Mouse (Mus musculus) thymus, postnatal 10 days (tissue): ENCODE measurements around the gene Evpl.
"Not testable (repeated sequence)": the region's sequence is repeated elsewhere in the genome, so short reads cannot be mapped to it uniquely, and the experiment has no call there.

Source experiments
- DNase-seq, 2 experiments: peaks; one replicate each; pipeline ENCODE4 v3.0.0; 2021; ENCODE audit warnings: low spot score in 2 of 2

The Evpl gene

DNA sequence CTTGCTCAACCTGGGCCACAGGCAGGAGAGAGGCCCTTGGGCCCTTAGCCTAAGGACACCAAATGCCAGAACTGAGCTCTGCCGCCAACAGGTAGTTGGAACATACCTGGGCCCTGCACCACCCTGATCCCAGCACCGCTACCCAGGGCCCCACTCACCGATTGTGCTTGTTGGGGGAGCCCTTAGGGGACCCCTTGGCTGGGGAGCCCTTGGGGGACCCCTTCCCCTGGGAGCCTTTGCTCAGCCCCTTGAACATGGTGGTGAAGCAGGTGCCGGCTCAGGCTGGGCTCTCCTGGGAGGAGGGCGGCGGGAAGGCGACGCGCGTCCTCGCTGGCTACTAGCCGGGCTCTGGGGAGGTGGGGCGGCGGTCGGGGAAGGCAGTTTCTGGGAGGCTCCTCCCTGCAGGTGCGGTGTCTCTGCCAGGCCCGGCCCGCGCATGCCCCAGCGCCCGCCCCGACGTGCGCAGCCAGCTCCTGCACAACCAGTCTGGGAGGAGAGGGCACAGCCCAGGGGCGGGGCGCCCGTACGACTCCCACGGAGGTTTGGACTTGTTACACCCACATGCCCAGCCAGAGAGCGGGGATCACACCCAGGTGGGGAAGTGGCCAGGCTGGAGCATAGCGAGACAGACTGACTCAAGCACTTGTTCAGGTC lies at the start of gene Evpl:
Gene Evpl, minus strand, starts transcription at position 336 of the 654 bp plus-strand sequence.
- peak; percentile 68 to 71 for DNase-seq

DNA sequence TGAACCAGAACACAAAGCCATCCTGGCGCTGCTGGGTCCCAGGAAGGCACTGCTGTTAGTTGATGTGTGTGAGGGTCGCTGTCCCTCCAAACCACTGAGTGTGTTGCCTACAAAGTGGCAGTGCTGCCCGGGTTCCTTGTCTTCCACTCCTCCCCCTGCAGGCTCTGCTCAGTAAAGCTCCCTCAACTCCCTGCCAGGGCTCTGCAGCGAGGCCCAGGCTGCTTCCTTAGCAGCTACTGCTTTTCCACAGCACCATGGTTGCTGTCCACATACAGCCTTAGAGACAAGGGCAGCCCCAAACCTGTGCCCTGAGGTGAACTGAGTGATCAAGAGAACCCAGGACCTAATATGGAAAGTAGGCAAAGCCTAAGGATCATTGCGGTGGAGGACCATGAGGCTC lies 49.5 kb upstream of the Evpl start:
- no peak for DNase-seq

DNA sequence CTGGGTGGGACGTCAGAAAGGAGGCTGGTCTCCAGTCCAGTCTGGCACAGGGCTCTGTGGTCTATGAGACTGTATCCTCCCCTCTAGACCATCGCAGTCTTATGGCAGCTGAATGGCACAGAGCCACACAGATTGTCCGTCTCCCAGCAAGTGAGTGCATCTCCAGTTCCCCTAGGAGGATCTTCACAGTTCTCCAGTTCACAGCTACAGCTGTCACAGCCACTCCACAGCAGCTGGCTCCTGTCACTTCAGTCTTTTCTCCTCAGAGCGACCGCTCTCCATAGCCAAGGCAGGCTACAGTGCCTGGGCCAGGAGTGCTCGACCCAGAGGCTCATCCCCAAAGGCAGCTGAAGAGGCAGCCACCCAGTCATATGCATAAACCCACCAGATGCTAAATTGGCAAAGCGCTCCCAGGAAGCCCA lies 47.9 kb upstream of the Evpl start:
- DNase-seq: no peak

DNA sequence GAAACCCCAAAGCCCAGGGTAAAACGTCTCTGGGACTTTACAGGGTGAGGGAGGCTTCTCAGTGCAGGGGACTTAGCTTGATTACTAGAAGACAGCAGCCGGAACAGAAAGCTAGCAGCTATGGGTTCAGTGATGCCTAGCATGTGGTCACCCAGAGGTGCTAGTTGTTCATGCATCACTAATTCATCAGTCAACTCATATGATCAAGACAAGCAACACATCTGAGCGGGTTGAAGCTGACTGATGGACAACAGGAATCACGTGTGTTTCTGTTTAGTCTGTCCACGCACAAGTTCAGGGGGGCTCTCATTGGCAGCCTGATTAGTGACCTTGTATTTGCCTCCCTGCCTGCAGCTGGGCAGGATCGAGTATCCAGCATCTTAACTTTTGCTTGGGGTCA lies 46.1 kb upstream of the Evpl start:
- DNase-seq: no peak

DNA sequence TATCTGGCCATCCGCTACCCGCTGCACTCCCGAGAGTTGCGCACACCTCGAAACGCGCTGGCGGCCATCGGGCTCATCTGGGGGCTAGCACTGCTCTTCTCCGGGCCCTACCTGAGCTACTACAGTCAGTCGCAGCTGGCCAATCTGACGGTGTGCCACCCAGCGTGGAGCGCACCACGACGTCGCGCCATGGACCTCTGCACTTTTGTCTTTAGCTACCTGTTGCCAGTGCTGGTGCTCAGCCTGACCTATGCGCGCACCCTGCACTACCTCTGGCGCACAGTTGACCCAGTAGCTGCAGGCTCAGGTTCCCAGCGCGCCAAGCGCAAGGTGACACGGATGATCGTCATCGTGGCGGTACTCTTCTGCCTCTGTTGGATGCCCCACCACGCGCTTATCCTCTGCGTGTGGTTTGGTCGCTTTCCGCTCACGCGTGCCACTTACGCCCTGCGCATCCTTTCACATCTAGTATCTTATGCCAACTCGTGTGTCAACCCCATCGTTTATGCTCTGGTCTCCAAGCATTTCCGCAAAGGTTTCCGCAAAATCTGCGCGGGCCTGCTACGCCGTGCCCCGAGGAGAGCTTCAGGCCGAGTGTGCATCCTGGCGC lies 45.1 kb upstream of the Evpl start:
- DNase-seq: no peak

DNA sequence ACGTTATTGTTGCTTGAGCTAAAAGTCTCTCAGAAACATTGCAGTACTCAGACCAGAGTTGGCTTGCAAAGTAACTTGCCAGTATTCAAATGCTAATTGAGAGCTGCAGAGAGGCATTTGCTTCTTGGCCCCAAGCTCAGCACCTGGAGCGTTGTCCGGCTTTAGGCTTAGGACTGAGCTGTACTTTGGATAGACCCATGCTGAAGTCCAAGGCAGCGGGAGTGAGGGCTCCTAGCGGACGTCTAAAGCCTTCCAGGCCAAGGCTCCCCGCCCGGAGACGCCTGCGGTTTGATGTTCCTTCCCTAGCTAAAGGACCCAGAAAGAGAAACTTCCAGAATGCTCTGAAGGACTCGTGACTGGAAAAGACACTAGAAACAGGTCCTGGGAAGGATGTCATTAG lies 44.2 kb upstream of the Evpl start:
- no peak for DNase-seq

DNA sequence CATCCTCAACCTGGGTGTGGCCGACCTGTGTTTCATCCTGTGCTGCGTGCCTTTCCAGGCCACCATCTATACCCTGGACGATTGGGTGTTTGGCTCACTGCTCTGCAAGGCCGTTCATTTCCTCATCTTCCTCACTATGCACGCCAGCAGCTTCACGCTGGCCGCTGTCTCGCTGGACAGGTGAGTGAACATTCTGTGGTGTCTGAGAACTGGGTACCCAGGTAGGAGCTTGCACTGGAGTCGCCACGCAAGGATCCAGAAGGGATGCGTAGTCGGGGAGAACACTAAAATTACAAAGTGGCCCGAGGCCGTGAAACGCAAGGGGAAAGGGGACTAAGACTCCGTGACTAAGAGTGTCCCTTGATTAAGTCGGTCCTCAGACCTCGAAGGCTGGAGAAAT lies 43.8 kb upstream of the Evpl start:
- no peak for DNase-seq

DNA sequence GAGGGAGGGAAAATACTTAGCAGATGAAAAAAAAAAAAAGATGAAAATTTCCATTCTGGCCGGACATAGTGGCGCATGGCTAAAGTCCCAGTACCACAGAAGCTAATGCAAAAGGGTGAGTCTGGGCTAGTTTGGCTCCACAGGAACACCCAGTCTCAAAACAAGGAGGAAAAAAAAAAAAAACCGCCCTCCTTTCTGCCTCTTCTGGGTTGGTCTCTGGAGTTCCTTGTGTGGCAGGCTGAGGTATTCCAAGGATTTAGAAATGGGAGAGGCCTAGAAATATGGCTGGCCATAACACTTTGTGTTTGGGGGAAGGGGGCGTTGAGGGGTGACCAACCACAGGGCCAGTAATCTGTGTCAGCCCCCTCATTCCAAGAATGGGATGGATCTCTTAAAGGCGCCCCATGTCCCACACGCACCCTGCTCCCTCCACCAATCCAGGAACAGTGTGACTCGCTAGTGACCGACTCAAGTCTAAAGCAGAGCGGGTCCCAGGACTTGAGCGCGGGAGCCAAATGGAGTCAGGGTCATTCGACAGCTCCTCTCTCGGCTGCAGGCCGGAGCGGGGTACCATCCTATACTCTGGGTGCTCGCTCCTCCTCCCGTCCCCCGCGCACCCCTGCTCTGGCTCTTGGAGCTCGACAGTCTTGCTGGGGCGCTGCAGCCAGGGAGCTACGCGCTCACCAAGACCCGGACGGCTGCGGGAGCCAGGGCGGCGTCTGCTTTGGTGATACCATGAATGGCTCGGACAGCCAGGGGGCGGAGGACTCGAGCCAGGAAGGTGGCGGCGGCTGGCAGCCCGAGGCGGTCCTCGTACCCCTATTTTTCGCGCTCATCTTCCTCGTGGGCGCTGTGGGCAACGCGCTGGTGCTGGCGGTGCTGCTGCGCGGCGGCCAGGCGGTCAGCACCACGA lies 43.1 kb upstream of the Evpl start, which contains the start of gene Galr2:
Gene Galr2, plus strand, starts transcription at position 189 of the 913 bp plus-strand sequence.
- DNase-seq: no peak

DNA sequence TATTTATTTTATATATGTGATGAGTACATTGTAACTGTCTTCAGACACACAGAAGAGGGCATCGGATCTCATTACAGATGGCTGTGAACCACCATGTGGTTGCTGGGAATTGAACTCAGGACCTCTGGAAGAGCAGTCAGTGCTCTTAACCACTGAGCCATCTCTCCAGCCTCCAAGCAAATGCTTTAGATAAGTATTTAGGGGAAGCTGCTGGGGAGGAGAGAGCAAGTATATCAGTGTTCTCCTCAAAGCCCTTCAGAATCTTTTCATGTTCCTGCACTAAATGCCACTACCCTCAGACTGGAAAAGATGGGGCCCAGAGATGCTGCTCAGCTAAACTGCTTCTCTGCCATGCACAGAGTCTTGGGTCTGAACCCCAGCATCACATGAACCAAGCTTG lies 39.3 kb upstream of the Evpl start:
- not testable (repeated sequence) for DNase-seq

DNA sequence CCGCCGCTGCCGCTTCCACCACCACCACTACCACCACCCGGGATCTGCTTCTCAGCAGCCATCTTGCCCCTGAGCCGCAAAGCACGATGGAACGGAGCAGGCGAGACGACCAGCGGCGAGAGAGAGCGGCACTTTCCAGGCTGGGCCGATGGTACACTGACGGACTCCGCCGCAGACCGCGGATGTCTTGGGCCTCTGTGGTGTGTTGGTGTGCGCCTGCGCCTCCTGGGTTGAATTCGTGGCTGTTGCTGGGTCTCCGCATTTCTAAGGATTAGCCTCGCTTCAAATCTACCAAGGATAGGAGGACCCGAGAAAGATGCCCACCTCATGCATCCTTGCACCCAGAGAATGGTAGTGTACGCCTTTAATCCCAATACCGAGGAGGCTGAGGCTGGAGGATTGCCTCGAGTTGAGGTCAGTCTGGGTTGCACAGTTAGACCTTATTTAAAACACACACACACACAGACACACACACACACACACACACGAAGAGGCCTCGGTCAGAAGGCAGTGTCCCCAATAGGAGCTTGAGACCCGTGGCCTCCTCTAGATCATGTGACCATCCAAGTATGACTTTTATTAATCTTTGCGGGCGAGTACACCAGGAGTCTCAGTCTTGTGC lies 36.3 kb upstream of the Evpl start, which contains the start of gene Srp68:
Gene Srp68, minus strand, starts transcription at position 173 of the 622 bp plus-strand sequence.
- DNase-seq: peak; percentile 81 to 87

DNA sequence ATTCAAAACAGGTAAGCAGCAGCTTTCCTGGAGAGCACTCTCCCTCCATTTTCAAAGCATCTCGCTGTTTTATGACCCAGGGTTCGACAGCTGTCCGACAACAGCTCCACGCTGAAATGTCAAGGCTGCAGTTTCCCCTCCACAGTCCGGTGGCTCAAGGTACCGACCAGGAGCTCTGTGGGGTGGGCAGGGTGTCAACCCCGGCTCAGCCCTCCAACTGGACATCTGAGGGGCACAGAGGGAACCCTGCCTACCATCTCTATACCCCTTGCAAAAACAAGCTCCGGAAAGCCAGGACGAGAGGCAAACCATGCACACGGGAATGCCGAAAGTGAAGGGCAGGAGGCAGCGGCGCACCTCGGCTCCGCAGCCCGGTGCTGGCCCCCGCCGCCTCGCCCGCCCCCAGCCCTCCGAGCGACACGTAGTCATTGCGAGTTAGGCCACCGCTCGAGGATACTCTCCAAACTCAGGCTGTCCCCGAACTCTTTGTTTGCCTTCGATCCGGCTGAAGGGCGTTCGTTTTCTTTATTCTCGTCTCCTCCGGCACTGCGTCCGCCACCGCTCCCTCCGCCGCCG lies 35.7 kb upstream of the Evpl start:
- DNase-seq: no peak

DNA sequence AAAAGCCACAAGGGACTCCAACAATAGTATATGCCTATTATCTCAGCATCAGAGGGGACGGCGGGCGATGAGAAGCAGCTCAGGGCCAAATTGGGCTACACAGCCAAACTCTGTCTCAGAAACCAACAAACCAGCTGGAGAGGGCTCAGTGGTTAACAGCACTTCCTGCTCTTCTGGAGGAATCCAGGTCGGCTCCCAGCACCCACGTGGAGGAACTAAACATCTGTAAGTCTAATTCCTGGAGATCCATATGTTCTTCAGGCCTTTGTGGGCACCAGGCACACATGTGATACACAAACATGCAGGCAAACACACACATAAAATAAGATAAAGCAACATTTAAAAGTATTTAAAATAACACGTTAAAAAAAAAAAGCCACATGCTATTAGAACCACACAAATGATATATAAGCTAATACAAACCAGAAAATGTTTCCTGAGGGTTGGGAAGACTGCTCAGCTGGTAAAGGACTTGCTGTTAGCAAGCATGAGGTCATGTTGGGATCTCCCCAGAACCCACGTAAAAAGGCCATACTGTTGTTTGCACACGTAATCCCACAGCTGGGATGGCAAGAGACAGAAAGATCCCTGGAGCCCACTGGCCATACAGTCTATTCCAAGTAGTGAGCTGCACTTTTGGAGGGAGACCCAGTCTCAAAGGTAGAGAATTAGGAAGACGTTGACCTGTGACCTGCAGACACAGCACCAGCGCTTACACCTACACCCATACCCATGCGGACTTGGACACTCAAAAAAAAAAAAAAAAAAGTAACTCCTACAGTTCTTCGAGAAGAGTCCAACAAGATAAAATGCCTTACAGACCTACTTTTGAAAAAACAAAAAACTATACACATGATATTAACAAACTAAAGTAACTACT lies 35.0 kb upstream of the Evpl start:
- DNase-seq: no peak

DNA sequence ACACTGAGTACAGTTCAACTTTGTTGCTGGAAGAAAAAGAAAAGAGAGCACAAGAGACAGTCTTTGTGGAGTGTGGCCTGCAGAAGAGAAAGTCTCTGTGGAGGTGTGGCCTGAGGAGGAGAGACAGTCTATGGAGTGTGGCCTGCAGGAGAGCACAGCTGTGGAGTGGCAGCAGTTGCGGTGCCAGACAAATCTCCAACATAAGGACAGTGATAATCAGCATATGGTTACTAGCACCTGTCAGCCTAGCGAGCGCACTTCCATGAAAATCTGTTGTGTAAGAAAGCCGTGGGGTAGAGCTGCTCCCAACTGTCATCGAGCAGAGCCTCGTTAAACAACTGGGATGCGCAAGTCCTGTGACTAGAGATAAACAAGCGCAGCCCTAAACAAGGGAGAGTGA lies 31.7 kb upstream of the Evpl start:
- DNase-seq: no peak

DNA sequence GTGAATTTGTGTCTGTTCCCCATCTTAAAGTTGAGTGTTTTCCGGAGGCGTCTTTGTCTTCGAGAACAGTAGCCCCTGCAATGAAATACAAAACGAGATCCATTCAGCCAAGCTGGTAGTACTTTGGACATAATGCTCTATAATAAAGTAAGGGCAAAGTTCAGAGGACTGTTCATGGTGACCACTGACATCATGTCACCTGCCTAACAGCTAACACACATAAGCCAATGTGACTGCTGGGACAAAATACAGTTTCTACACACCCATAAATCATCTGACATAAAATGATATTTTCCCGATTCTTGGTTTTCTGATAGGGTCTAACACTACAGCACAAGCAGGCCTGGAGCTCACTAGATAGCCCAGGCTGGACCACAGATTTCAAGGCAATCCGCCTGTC lies 30.4 kb upstream of the Evpl start:
- no peak for DNase-seq

DNA sequence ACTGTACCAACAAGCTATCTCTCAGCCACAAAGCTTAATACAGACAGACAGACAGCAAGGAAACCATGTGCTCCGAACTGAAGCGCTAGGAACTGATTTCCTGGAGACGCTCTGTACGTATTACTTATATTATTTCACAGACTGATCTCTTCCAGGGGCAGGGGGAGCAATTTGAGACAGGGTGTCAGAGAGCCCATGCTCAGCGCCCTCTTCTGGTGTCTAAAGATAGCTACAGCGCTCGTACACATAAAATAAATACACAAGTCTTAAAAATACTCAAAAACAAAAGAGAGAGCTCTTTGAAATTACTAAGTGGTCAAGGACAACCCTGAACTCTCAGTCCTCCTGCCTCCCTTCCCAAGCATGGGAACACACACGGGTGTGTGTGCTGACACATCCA lies 29.8 kb upstream of the Evpl start:
- no peak for DNase-seq

DNA sequence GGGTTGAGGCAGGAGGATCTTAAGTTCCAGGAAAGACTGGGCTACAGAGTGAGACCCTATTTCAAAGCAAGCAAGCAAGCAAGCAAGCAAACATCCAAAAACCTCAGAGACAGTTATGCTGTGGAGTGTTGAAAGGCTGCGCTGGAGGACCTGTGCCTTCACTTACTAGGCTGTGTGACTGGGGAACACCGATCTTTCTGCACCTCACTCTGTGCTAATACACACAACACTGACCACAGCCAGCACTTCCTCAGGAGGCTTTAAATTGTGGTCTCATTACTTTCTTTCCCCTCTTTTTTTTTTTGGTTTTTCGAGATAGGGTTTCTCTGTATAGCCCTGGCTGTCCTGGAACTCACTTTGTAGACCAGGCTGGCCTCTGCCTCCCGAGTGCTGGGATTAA lies 28.0 kb upstream of the Evpl start:
- no peak for DNase-seq

DNA sequence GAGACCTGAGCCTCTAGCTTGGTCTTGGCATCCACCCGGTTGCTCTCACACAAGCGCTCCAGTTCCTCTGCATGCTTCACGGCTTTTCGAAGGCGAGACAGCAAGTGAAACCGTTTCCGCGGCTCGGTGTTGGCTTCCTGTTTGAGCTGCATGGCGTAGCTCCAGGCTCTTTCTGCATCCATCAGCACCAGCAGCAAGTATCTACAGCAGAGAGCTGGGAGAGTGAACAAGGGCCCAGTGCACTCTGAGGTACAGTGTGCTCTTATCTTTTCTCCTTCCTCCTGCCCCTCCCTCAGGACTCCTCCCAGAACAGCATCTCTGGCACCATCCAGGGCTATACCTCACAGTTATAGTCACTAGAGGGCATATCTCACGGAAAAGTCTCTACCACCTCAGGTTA lies 27.5 kb upstream of the Evpl start:
- no peak for DNase-seq

DNA sequence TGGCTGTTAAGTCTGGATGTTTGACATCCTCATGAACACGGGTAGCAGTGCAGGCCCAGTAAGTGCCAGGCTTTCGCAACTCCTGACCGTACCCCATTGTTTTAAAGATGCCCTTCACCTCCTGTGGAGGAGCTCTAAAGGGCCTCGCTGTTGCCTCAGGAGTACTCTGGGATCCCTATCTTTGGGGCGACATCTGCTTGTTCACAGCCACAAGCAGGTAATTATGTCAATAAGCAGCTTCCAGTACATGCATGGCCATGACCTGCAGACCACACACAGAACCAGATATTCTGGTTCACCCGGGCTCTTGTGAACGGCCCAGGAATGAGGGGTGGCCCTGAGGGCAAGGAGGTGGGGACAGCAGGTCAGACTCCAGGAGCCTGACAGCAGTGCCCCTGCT lies 22.4 kb upstream of the Evpl start:
- no peak for DNase-seq

DNA sequence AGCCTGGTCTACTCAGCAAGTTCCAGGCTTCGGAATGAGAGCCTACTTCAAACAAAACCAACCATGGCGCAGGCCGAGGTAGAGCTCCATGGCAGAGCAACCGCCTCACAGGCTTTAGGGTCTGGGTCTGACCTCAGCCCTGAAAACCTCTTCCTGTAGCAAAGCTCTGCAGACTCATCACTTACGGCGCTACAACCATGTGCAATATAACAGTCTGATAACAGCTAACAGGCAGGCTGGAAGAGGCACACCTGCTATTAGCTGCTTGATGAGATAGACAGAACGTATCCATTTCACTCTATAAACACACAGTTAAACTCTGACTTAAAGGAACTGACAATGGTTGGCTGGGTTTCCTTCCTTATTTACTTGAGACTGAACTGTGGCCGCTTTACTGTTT lies 21.6 kb upstream of the Evpl start:
- DNase-seq: peak in 1 of 2 experiments; percentile 11

DNA sequence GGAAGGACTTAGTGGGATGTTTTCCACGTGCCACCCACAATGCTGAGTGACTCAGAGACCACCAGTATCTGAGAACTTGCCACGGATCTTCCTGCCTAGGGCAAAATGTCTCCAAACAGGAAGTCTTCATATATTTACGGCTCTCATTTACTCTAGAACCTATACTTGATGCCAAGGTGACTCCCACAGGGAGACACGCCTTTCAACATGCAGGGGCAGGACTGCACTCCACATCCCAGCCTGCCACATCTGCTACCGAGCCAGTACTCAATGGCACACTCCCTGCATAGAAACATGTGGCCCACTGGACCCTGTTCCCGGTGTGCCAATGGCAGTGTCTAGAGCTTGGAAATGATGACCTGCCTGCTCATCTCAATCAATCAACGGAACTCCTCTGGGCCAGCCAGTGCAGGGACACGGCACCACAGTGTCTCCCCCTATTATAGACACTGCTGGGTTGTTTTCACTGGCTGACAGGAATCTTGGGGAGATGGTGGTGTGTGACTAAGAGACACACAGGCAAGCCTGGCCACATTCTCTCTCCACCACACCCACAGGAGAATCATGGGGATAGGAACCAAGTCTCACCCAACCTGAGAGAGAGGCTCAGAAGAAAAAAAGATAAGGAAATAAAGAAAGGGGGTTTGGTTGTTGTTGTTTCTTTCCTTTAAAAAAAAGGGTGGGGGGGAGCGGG lies 18.3 kb upstream of the Evpl start:
- no peak for DNase-seq
